Mouse (Mus musculus): Measurements from ENCODE around the gene Ano8.

- no peak for TF ChIP-seq FLI1 (IDR thresholded peaks at IDR 0.05; ENCODE audit: low read length)
- no peak for TF ChIP-seq GATA1 (IDR thresholded peaks at IDR 0.05; ENCODE audit: borderline replicate concordance, low read length)
Measured at GRCm38 (mm10) chr8:71456906-71457305, 28.9 kb downstream of the Ano8 start.
